Mouse (Mus musculus) erythroblast, embryonic 14.5 days (primary cell): Measurements from ENCODE around the gene Gm45213. TPM values are rescaled to one million over a fixed set of nuclear protein-coding genes. Genes with fewer than 3 reads are reported as not detected.
"Not testable (repeated sequence)": the region's sequence is repeated elsewhere in the genome, so short reads cannot be mapped to it uniquely, and the experiment has no call there.

ENCODE experiments used
- H3K27me3 ChIP-seq: 2 replicates; pipeline ENCODE4 v1.6.1; 2012; ENCODE audit warnings: inconsistent platforms; ENCODE audit not compliant: control insufficient read depth
- H3K36me3 ChIP-seq: 2 replicates; pipeline ENCODE4 v1.6.1; 2012; ENCODE audit warnings: mild to moderate bottlenecking, inconsistent platforms; ENCODE audit not compliant: control insufficient read depth
- H3K4me1 ChIP-seq: 2 replicates; pipeline ENCODE4 v1.6.1; 2012; ENCODE audit warnings: inconsistent platforms; ENCODE audit not compliant: control insufficient read depth
- H3K4me3 ChIP-seq: replicated peaks from 2 replicates; pipeline ENCODE3; 2012; ENCODE audit warnings: moderate library complexity, mild to moderate bottlenecking, inconsistent platforms
- H3K9me3 ChIP-seq: 2 replicates; pipeline ENCODE4 v1.6.1; 2012; ENCODE audit warnings: low read length, inconsistent platforms, mixed read lengths; ENCODE audit not compliant: control insufficient read depth
- GATA1 ChIP-seq: IDR thresholded peaks from 2 replicates; pipeline ENCODE4 v1.6.1; 2012; ENCODE audit warnings: low read length, inconsistent platforms, mixed read lengths
- TAL1 ChIP-seq: IDR thresholded peaks from 3 replicates; pipeline ENCODE4 v1.6.1; 2012; ENCODE audit warnings: low read length, inconsistent platforms, mixed read lengths
- polyA plus RNA-seq: library from polyadenylated mRNA; stranded (reverse); fragments of >175 nt; gene quantifications from 2 replicates; pipeline ENCODE4 v1.2.3, GENCODE M21; 2012

The Gm45213 gene
- polyA plus RNA-seq, 1 experiment, result not detected

- Histone ChIP-seq H3K4me1 (no peaks in the 10 kb centered on the region), H3K36me3 (no peaks in the 10 kb centered on the region), H3K27me3 (no peaks in the 10 kb centered on the region), H3K9me3 (no peaks in the 10 kb centered on the region), H3K4me3 (no peak overlapping the region)
- TF ChIP-seq GATA1, result no peak
- no peak for TF ChIP-seq TAL1
These were observed 4.6 kb downstream of the Gm45213 start for GRCm38 (mm10) chr7:66047975-66048374.

GRCm38 (mm10) chr7:66048446-66049230 lies 5.2 kb downstream of the Gm45213 start:
- no peaks in the 10 kb centered on the region for H3K36me3 ChIP-seq
- H3K9me3 ChIP-seq, result no peaks in the 10 kb centered on the region
- H3K4me1 ChIP-seq, result no peaks in the 10 kb centered on the region
- H3K27me3 ChIP-seq, result no peaks in the 10 kb centered on the region
- H3K4me3 ChIP-seq, result no peak overlapping the region
- TF ChIP-seq TAL1, result no peak
- no peak for TF ChIP-seq GATA1

GRCm38 (mm10) chr7:66053946-66054483 lies 10.6 kb downstream of the Gm45213 start:
- Histone ChIP-seq H3K27me3 (no peaks in the 10 kb centered on the region; the same call in 1 of the 2 replicates), H3K36me3 (no peaks in the 10 kb centered on the region), H3K9me3 (no peaks in the 10 kb centered on the region), H3K4me1 (peaks cover 2% of the 10 kb centered on the region), H3K4me3 (no peak overlapping the region)
- TF ChIP-seq GATA1 (no peak), TAL1 (no peak)

GRCm38 (mm10) chr7:66055356-66055755 lies 12.0 kb downstream of the Gm45213 start:
- not testable (repeated sequence) for H3K27me3 ChIP-seq, H3K4me3 ChIP-seq, H3K36me3 ChIP-seq, H3K9me3 ChIP-seq
- peaks cover 12% of the 10 kb centered on the region for H3K4me1 ChIP-seq

GRCm38 (mm10) chr7:66058703-66059102 lies 15.3 kb downstream of the Gm45213 start, which contains the start of gene Snrpa1:
TSS of gene Snrpa1 (plus strand) at chr7:66059003.
- Histone ChIP-seq H3K4me3 (peak within 1 kb of the TSS; percentile 96), H3K9me3 (no peaks in the 10 kb centered on the region), H3K36me3 (peaks cover 17% of the 10 kb centered on the region), H3K4me1 (peaks cover 29% of the 10 kb centered on the region), H3K27me3 (no peaks in the 10 kb centered on the region; the same call in 1 of the 2 replicates)
- no peak for TF ChIP-seq GATA1
- no peak for TF ChIP-seq TAL1

- TF ChIP-seq GATA1 (no peak), TAL1 (no peak)
- Histone ChIP-seq H3K27me3 (no peaks in the 10 kb centered on the region; the same call in 1 of the 2 replicates), H3K4me1 (peaks cover 29% of the 10 kb centered on the region), H3K4me3 (peak overlapping the region; percentile 96), H3K36me3 (peaks cover 33% of the 10 kb centered on the region), H3K9me3 (no peaks in the 10 kb centered on the region)
These were observed 16.9 kb downstream of the Gm45213 start for GRCm38 (mm10) chr7:66060066-66060956.

- H3K27me3 ChIP-seq, result no peaks in the 10 kb centered on the region; the same call in 1 of the 2 replicates
- peaks cover 29% of the 10 kb centered on the region for H3K4me1 ChIP-seq
- peaks cover 39% of the 10 kb centered on the region for H3K36me3 ChIP-seq
- no peaks in the 10 kb centered on the region for H3K9me3 ChIP-seq
- peak overlapping the region; percentile 96 for H3K4me3 ChIP-seq
- TF ChIP-seq TAL1 (no peak), GATA1 (no peak)
These were observed 17.7 kb downstream of the Gm45213 start for GRCm38 (mm10) chr7:66061057-66061456.

- peaks cover 24% of the 10 kb centered on the region for H3K4me1 ChIP-seq
- H3K9me3 ChIP-seq, result no peaks in the 10 kb centered on the region
- no peaks in the 10 kb centered on the region for H3K27me3 ChIP-seq
- no peak overlapping the region for H3K4me3 ChIP-seq
- H3K36me3 ChIP-seq, result peaks cover 64% of the 10 kb centered on the region
- TF ChIP-seq TAL1 (no peak), GATA1 (no peak)
These were observed 33.0 kb downstream of the Gm45213 start for GRCm38 (mm10) chr7:66076411-66076810.
